Mouse (Mus musculus) cerebellum, postnatal 10 days (tissue): Measurements from ENCODE around the gene Tanc2.

Experiments
- DNase-seq, 2 experiments: peaks; one replicate each; pipeline ENCODE4 v3.0.0; 2021; ENCODE audit warnings: mixed read lengths in 2 of 2

Tanc2 gene

DNA sequence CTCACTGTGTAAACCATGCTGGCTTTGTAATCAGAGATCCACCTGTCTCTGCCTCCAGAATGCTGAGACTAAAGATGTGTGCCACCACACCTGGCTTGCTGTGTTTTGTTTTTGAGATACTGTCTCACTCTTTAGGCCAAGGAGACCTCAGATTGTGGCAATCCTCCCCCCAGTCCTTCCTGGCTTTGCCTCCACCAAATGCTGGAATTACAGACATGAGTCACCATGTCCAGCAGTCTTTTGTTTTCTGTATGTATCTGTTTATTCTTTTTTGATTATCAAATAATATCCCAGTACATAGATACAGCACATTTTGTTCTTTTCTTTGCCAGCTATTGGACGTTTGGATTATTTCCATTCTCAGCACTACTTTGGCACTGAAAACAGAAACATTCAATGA lies 368.8 kb downstream of the Tanc2 start:
- DNase-seq = no peak

DNA sequence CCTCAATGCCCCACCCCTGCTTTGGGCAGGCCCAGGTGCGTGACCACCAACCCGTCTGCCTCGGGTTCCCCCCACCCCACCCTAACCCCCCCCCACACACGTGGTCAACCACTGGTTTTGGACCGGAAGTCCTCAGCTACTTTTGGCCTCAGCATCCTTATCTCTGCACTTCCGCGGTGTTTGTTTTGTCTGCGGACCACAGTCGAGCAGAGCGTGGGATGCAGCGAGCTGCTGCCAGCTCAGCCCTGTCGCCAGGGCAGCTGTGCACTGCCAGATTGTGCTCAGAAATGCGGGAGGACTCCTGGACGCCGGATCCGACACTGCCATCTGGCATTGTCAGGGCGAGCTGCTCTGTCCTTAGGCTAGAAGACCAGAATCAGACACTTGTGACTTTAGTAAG lies 369.6 kb downstream of the Tanc2 start:
- DNase-seq = peak; percentile 82 to 87

DNA sequence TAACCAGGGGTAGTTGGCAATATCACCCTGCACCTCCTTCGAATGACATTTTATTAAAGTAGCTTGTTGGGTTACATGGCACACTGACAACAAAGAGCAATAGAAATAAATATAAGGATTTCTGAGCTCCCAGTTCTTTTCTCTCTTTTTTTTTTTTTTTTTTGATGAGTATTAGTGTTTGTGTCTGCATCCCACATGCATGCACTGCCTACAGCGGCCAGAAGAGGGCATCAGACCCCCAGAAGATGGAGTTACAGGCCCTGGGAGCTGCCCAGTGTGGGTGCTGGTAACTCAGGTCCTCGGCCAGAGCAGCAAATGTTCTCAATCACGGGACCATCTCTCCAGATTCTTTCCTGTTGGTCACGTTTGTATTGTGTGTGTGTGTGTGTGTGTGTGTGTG lies 374.9 kb downstream of the Tanc2 start:
- peak in 1 of 2 experiments; percentile 40 for DNase-seq

DNA sequence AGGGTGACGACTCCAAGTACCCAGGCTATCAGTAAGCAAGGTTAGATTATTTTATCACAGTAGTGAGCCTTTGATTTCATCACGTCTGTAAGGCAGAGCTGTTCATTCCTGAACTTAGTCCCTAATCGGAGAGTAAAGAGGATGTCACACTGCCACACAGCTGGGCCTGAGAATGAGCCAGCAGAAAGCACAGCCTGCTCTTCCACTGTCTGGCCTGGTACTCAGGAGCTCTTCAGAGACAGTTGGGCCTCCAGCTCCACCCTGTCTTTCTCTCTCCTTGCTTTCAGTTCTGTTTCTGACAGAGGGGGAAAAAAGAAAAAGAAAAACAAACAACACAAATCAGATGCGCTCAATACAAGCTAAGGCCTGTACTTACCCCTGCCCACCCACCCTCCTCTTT lies 376.5 kb downstream of the Tanc2 start:
- no peak for DNase-seq

DNA sequence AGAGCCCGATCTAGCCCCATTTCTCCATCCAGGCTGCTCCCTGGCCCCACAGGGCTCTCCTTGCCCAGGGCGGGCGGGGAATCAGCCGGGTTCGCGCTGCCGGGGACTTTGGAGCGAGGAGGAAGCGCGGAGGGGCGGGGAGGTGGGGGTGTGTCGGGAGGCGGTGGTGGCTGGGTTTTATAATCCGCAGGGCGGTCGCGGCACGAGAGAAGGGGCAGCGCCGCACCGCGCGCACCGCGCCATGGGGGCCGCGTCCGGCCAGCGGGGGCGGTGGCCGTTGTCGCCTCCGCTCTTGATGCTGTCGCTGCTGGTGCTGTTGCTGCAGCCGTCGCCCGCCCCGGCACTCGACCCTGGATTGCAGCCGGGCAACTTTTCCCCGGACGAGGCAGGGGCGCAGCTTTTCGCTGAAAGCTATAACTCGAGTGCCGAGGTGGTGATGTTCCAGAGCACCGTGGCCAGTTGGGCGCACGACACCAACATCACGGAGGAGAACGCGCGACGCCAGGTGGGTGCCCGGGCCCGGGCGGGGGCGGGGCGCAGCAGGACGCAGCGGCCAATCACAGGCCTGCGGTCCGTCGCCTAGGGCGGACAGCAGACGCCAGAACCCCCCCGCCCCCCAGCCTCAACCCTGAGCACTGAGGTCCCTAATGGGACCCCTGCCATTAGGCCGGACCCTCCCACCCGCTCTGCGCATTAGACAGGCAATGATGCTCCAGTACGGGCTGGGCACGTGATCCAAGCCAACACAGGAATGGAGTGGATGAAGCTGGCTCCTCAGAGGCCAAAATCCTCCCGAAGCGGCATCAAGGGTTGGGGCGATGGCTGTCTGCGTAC lies 378.2 kb downstream of the Tanc2 start, which contains the start of gene Ace:
TSS of gene Ace (plus strand) at position 205 of the 834 bp plus-strand sequence.
- peak; percentile 67 to 69 for DNase-seq

DNA sequence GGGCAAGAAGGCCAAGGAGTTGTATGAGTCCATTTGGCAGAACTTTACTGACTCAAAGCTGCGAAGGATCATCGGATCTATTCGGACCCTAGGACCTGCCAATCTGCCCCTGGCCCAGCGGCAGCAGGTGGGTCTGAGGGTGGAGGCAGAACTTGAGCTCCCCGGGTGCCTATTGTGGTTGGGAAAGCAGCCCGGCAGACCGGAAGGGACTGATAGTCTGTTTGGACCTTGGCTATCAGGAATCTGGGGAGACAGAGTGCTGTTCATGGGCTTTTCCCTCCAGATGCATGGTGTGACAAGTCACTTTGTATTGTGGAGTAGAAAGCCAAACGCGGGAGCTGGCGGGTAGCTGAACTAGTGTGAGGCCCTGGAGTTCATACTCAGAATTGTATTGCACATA lies 379.2 kb downstream of the Tanc2 start:
- DNase-seq = no peak

DNA sequence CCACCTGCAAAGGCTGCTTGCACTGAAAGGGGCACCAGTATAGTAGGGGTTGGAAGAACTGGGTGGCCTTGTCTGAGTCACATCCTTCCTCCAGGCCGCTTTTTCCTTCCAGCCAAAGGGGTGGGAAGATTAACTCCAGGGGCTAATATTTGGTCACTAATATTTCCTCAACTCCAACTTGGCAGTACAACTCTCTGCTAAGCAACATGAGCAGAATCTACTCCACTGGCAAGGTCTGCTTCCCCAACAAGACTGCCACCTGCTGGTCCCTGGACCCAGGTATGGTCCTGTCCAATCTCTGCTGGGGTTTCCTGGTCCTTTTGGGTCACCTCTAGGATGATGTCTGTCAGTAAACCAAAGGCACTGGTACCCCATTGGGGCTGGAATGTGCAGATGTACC lies 379.7 kb downstream of the Tanc2 start:
- DNase-seq = peak; percentile 72

DNA sequence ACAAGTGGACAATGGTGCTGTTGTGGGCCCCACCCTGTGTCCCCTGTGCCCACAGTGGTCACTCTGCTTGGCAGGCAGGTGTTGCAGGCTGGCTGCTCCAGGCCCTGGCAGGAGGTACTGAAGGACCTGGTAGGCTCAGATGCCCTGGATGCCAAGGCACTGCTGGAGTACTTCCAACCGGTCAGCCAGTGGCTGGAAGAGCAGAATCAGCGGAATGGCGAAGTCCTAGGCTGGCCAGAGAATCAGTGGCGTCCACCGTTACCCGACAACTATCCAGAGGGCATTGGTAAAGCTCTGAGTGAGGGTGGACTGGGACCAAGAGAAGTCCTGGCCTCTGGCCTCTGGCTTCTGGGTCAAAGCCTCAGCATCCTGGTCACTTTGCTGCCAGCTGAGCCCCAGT lies 384.8 kb downstream of the Tanc2 start:
- DNase-seq = peak; percentile 81 to 83

DNA sequence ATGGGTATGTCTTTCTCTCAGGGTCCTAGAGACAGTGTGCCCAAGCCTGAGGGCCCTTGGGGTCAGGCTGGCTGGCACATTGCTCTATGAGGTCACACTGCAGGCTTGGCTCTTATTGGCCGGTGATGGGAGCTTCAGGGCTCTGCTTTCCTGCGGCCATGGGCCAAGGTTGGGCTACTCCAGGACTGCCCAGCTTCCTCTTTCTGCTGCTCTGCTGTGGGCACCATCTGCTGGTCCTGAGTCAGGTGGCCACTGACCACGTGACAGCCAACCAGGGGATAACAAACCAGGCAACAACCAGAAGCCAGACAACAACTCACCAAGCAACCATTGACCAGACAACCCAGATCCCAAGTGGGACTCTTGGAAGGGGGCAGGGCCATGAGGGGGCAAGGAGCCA lies 385.3 kb downstream of the Tanc2 start:
- peak; percentile 78 to 79 for DNase-seq

DNA sequence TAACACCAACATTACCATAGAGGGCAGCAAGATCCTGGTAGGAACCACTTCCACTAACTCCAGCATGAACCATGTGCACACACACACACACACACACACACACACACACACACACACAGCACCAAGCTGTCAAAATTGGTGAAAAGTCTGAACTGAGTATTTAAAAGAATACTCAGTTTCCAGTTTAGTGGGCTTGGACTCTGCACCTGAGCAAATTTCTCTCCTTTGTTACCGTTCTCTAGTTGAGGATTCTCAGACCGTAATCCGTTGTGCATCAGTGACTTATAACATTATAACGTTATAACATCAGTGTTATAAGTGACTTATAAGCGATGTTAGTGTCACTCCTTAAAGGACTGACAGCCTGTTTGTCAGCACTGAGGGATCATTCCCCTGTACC lies 385.9 kb downstream of the Tanc2 start:
- no peak for DNase-seq

DNA sequence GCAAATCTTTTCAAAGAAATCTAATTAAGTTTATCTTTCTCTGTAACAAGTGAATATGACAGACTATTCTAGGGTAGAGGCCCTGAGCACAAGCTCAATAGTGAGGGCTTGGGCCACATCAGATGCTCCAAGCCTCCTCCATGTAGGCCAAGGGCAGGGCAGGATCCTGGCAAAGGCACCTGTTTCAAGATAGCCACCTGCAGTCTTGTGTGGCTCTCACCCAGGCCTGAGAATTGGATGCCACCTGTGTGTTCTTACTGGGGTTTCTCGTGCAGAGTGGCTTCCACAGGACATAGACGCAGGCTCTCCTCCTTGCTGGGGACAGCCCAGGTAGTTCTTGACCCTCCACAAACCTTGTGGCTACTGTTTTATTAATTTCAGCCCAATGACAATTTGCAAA lies 388.4 kb downstream of the Tanc2 start:
- peak in 1 of 2 experiments; percentile 36 for DNase-seq

DNA sequence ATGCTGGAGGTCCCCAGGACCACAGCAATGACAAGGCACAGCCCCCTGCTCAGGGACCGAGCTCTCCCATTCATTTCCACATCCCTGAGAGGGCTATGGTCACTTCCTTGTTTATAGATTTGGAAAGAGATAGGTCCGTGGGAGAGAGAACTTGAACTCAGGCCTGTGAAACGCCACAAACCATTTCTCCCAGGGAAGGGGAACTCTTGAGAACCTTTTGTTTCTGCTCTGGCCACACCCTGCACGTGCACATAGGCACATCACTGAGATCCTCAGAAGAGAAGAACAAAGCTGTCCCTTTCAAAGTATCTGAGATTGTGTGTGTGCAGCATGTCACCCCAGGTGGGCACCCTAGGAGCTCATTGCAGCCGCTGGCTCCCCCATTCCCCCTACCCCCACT lies 388.8 kb downstream of the Tanc2 start:
- DNase-seq = no peak
